ENCODE assay signal across 32 mouse cellular contexts in genomic region chr17:44611543-44611942, GRCm38 (mm10).
"Had no signal": no experiment of that assay in that cellular context is flagged by ENCODE, and none has a peak within 500 bp of the region (broad histone marks: within the 10 kb centered on the region; RNA-seq: fewer than 3 reads in every experiment).

No protein-coding gene starts in this region.

- H3K4me3 ChIP-seq: limb, embryonic 10.5 days; limb, embryonic 12.5 days; limb, embryonic 13.5 days; limb, embryonic 15.5 days; liver, embryonic 12.5 days; liver, embryonic 13.5 days; liver, embryonic 15.5 days; lung, embryonic 15.5 days; megakaryocyte, embryonic 14.5 days; midbrain, embryonic 10.5 days; midbrain, embryonic 12.5 days; midbrain, embryonic 13.5 days; midbrain, embryonic 15.5 days; myocyte; neural tube, embryonic 12.5 days had no signal

- H3K4me1 ChIP-seq: liver, embryonic 15.5 days; midbrain, embryonic 15.5 days; neural tube, embryonic 12.5 days had no signal

- ATAC-seq: liver, embryonic 12.5 days; liver, postnatal 0 days; lung, postnatal 0 days; midbrain, embryonic 13.5 days; midbrain, embryonic 15.5 days; midbrain, embryonic 16.5 days had no signal

- H3K27me3 ChIP-seq: liver, embryonic 12.5 days; liver, embryonic 13.5 days; megakaryocyte, embryonic 14.5 days; midbrain, embryonic 12.5 days; midbrain, embryonic 13.5 days; midbrain, embryonic 15.5 days; neural tube, embryonic 12.5 days had no signal

- DNase-seq: left cerebral cortex, postnatal 4 days; liver; liver, embryonic 13.5 days; liver, postnatal 0 days; lung, adult 18-20 months; lung, adult 2 months; lung, embryonic 14.5 days; lung, postnatal 10 days; lung, postnatal 14 days; lung, postnatal 36 days; lung, postnatal 4 days; midbrain, embryonic 14.5 days had no signal

- H3K36me3 ChIP-seq: limb, embryonic 12.5 days; limb, embryonic 15.5 days; liver, embryonic 12.5 days; liver, embryonic 13.5 days; liver, embryonic 15.5 days; lung, embryonic 15.5 days; midbrain, embryonic 10.5 days; midbrain, embryonic 12.5 days; midbrain, embryonic 13.5 days; midbrain, embryonic 15.5 days; neural tube, embryonic 12.5 days had no signal

- H3K9ac ChIP-seq: limb, embryonic 12.5 days; limb, embryonic 13.5 days; limb, embryonic 15.5 days; liver, embryonic 12.5 days; liver, embryonic 13.5 days; liver, embryonic 14.5 days; liver, embryonic 15.5 days; liver, postnatal 0 days; lung, embryonic 14.5 days; lung, embryonic 15.5 days; midbrain, embryonic 12.5 days; midbrain, embryonic 13.5 days; midbrain, embryonic 15.5 days; neural tube, embryonic 12.5 days had no signal

- H3K27ac ChIP-seq: limb, embryonic 10.5 days; limb, embryonic 12.5 days; limb, embryonic 13.5 days; limb, embryonic 15.5 days; liver, embryonic 12.5 days; liver, embryonic 13.5 days; liver, embryonic 14.5 days; liver, embryonic 15.5 days; lung, embryonic 15.5 days; macrophage; midbrain, embryonic 10.5 days; midbrain, embryonic 12.5 days; midbrain, embryonic 13.5 days; midbrain, embryonic 15.5 days; neural tube, embryonic 12.5 days had no signal

- H3K4me2 ChIP-seq: limb, embryonic 12.5 days; limb, embryonic 13.5 days; limb, embryonic 15.5 days; liver, embryonic 11.5 days; liver, embryonic 12.5 days; liver, embryonic 13.5 days; liver, embryonic 15.5 days; lung, embryonic 14.5 days; lung, embryonic 15.5 days; midbrain, embryonic 11.5 days; midbrain, embryonic 12.5 days; midbrain, embryonic 13.5 days; midbrain, embryonic 15.5 days; neural tube, embryonic 12.5 days had no signal

- H3K9me3 ChIP-seq: limb, embryonic 10.5 days; limb, embryonic 12.5 days; limb, embryonic 13.5 days; limb, embryonic 15.5 days; liver, embryonic 12.5 days; liver, embryonic 13.5 days; liver, embryonic 15.5 days; lung, embryonic 15.5 days; megakaryocyte, embryonic 14.5 days; midbrain, embryonic 10.5 days; midbrain, embryonic 12.5 days; midbrain, embryonic 13.5 days; midbrain, embryonic 15.5 days; neural tube, embryonic 12.5 days had no signal
